Mouse (Mus musculus) C2C12 (cell line): ENCODE data around the gene Wdr12. TPM values are rescaled to one million over a fixed set of nuclear protein-coding genes. Genes with fewer than 3 reads are reported as not detected.
A peak's percentile ranks its signal among the peaks of the same experiment; 100 is the strongest.
"Not testable (repeated sequence)": the region's sequence is repeated elsewhere in the genome, so short reads cannot be mapped to it uniquely, and the experiment has no call there.

Source experiments
- H3K27me3 ChIP-seq: one replicate; pipeline ENCODE4 v1.6.1; 2011; ENCODE audit not compliant: control insufficient read depth, insufficient read depth, insufficient read length
- H3K36me3 ChIP-seq: one replicate; pipeline ENCODE4 v1.6.1; 2011; ENCODE audit not compliant: control insufficient read depth, insufficient read depth
- H3K4me3 ChIP-seq: one replicate; pipeline ENCODE4 v1.5.1; 2011; ENCODE audit warnings: mild to moderate bottlenecking, control low read depth; ENCODE audit not compliant: poor library complexity, insufficient read depth, severe bottlenecking
- H3K79me2 ChIP-seq: one replicate; pipeline ENCODE4 v1.6.1; 2011; ENCODE audit not compliant: control insufficient read depth, insufficient read depth
- H3K79me3 ChIP-seq: one replicate; pipeline ENCODE4 v1.6.1; 2011; ENCODE audit warnings: low read depth, control low read depth
- H3ac ChIP-seq: one replicate; pipeline ENCODE3; 2011; ENCODE audit warnings: low read depth; ENCODE audit not compliant: control insufficient read depth, insufficient read length
- CEBPB ChIP-seq: IDR thresholded peaks from one replicate; pipeline ENCODE4 v1.6.1; 2011; ENCODE audit warnings: low read depth, mild to moderate bottlenecking, control low read depth, moderate library complexity
- CTCF ChIP-seq: IDR thresholded peaks from one replicate; pipeline ENCODE4 v1.5.1; 2011; ENCODE audit not compliant: control insufficient read depth, insufficient read depth, insufficient read length
- FOSL1 ChIP-seq: IDR thresholded peaks from one replicate; pipeline ENCODE4 v1.8.0; 2011; ENCODE audit warnings: mild to moderate bottlenecking, low read length; ENCODE audit not compliant: poor library complexity, insufficient read depth, severe bottlenecking
- MAX ChIP-seq: IDR thresholded peaks from one replicate; pipeline ENCODE4 v1.6.1; 2011; ENCODE audit warnings: mild to moderate bottlenecking, control low read depth
- MYOD1 ChIP-seq: IDR thresholded peaks from one replicate; pipeline ENCODE4 v1.6.1; 2011; ENCODE audit warnings: low read depth; ENCODE audit not compliant: control insufficient read depth, insufficient read length
- MYOG ChIP-seq: IDR thresholded peaks from one replicate; pipeline ENCODE4 v1.6.1; 2011; ENCODE audit not compliant: control insufficient read depth, insufficient read length; ENCODE audit errors: extremely low read depth
- USF1 ChIP-seq: IDR thresholded peaks from one replicate; pipeline ENCODE4 v1.6.1; 2011; ENCODE audit warnings: low read depth, mild to moderate bottlenecking, control low read depth, moderate library complexity
- polyA plus RNA-seq: library from polyadenylated mRNA; unstranded; fragments of >200 nt; fragmentation: generic; extraction: Trizol; gene quantifications from one replicate; pipeline ENCODE4 v1.2.1, GENCODE M21; 2012; ENCODE audit warnings: missing spikeins

Gene Wdr12
- polyA plus RNA-seq, 1 experiment = 27.2 TPM

- Histone ChIP-seq H3K79me2 (no peaks in the 10 kb centered on the region), H3K36me3 (no peaks in the 10 kb centered on the region), H3K4me3 (no peak overlapping the region), H3ac (no peak overlapping the region), H3K79me3 (no peaks in the 10 kb centered on the region), H3K27me3 (no peaks in the 10 kb centered on the region)
- TF ChIP-seq MAX (no peak), USF1 (no peak), FOSL1 (no peak), MYOG (no peak), CTCF (no peak), CEBPB (no peak), MYOD1 (no peak)
Measured at GRCm38 (mm10) chr1:60056310-60056709, 42.1 kb downstream of the Wdr12 start.

GRCm38 (mm10) chr1:60054659-60055058, 43.8 kb downstream of the Wdr12 start:
- H3K36me3 ChIP-seq = no peaks in the 10 kb centered on the region
- no peak overlapping the region for H3ac ChIP-seq
- TF ChIP-seq MAX (no peak), MYOD1 (no peak), CTCF (no peak), CEBPB (no peak), FOSL1 (no peak), USF1 (no peak), MYOG (no peak)
- H3K79me3 ChIP-seq = no peaks in the 10 kb centered on the region
- no peak overlapping the region for H3K4me3 ChIP-seq
- no peaks in the 10 kb centered on the region for H3K79me2 ChIP-seq
- H3K27me3 ChIP-seq = no peaks in the 10 kb centered on the region

GRCm38 (mm10) chr1:60047481-60047880, 51.0 kb downstream of the Wdr12 start:
- not testable (repeated sequence) for H3K36me3 ChIP-seq, H3ac ChIP-seq

GRCm38 (mm10) chr1:60044595-60044994, 53.9 kb downstream of the Wdr12 start:
- no peaks in the 10 kb centered on the region for H3K36me3 ChIP-seq
- H3K79me2 ChIP-seq = no peaks in the 10 kb centered on the region
- H3K4me3 ChIP-seq = no peak overlapping the region
- H3ac ChIP-seq = no peak overlapping the region
- TF ChIP-seq MYOG = no peak
- TF ChIP-seq USF1 = no peak
- TF ChIP-seq FOSL1 = no peak
- no peak for TF ChIP-seq MYOD1
- no peak for TF ChIP-seq MAX
- TF ChIP-seq CTCF = no peak
- TF ChIP-seq CEBPB = no peak
- H3K27me3 ChIP-seq = peaks cover 17% of the 10 kb centered on the region
- H3K79me3 ChIP-seq = no peaks in the 10 kb centered on the region

More at GRCm38 (mm10) chr1:60047481-60047880, 51.0 kb downstream of the Wdr12 start:
- not testable (repeated sequence) for H3K4me3 ChIP-seq, H3K79me3 ChIP-seq, H3K79me2 ChIP-seq
- H3K27me3 ChIP-seq = peaks cover 14% of the 10 kb centered on the region

GRCm38 (mm10) chr1:60042796-60043469, 55.5 kb downstream of the Wdr12 start, which contains the start of gene Ica1l:
Gene Ica1l, minus strand, starts transcription at chr1:60043184.
- TF ChIP-seq USF1 = no peak
- TF ChIP-seq MYOG = no peak
- TF ChIP-seq MYOD1 = no peak
- no peak for TF ChIP-seq FOSL1
- TF ChIP-seq CTCF = no peak
- no peak for TF ChIP-seq CEBPB
- Histone ChIP-seq H3ac (peak within 1 kb of the TSS; percentile 42), H3K36me3 (no peaks in the 10 kb centered on the region), H3K4me3 (peak within 1 kb of the TSS; percentile 14), H3K79me2 (no peaks in the 10 kb centered on the region), H3K79me3 (no peaks in the 10 kb centered on the region), H3K27me3 (peaks cover 17% of the 10 kb centered on the region)

GRCm38 (mm10) chr1:60042398-60042795, 56.0 kb downstream of the Wdr12 start:
- H3K36me3 ChIP-seq = no peaks in the 10 kb centered on the region
- no peaks in the 10 kb centered on the region for H3K79me3 ChIP-seq
- peaks cover 17% of the 10 kb centered on the region for H3K27me3 ChIP-seq
- no peak overlapping the region for H3K4me3 ChIP-seq
- H3K79me2 ChIP-seq = no peaks in the 10 kb centered on the region
- peak overlapping the region; percentile 42 for H3ac ChIP-seq
- TF ChIP-seq MYOG (no peak), CEBPB (no peak)
